Mouse (Mus musculus) CH12.LX (cell line): Measurements from ENCODE around the gene Mgat5.

ENCODE experiments used
- CTCF ChIP-seq, 2 experiments: IDR thresholded peaks in 1 of 2; conservative IDR thresholded peaks in 1 of 2; 2 replicates each; pipeline ENCODE4 v1.5.1; 2011 to 2012; ENCODE audit warnings: low read depth in 2 of 2, low read length in 2 of 2, improper control_type of control experiment in 1 of 2, inconsistent platforms in 1 of 2, mild to moderate bottlenecking in 1 of 2, moderate library complexity in 1 of 2
- EP300 ChIP-seq: IDR thresholded peaks from 2 replicates; pipeline ENCODE4 v1.6.1; 2011; ENCODE audit warnings: low read length, improper control_type of control experiment
- GABPA ChIP-seq: IDR thresholded peaks from 2 replicates; pipeline ENCODE4 v1.6.1; 2012; ENCODE audit warnings: low read depth, low read length, improper control_type of control experiment, inconsistent platforms; ENCODE audit not compliant: insufficient replicate concordance
- MAFK ChIP-seq: IDR thresholded peaks from 2 replicates; pipeline ENCODE4 v1.6.1; 2011; ENCODE audit warnings: low read length, improper control_type of control experiment; ENCODE audit not compliant: insufficient replicate concordance
- MAX ChIP-seq: IDR thresholded peaks from 2 replicates; pipeline ENCODE4 v1.6.1; 2011; ENCODE audit warnings: low read length, improper control_type of control experiment
- MEF2A ChIP-seq: IDR thresholded peaks from 2 replicates; pipeline ENCODE4 v1.6.1; 2014; ENCODE audit warnings: low read depth, mild to moderate bottlenecking, inconsistent platforms, low read length, improper control_type of control experiment, borderline replicate concordance
- NELFE ChIP-seq: IDR thresholded peaks from 2 replicates; pipeline ENCODE4 v1.6.1; 2011; ENCODE audit warnings: low read depth, low read length, improper control_type of control experiment
- POLR2A ChIP-seq: IDR thresholded peaks from 2 replicates; pipeline ENCODE4 v1.6.1; 2011; ENCODE audit warnings: low read depth, mild to moderate bottlenecking, improper control_type of control experiment, low read length
- RAD21 ChIP-seq: IDR thresholded peaks from 2 replicates; pipeline ENCODE4 v1.6.1; 2011; ENCODE audit warnings: low read depth, mild to moderate bottlenecking, low read length, improper control_type of control experiment, moderate library complexity
- TBP ChIP-seq: conservative IDR thresholded peaks from 2 replicates; pipeline ENCODE4 v1.6.1; 2011; ENCODE audit warnings: low read depth, low read length, improper control_type of control experiment
- USF1 ChIP-seq: IDR thresholded peaks from 2 replicates; pipeline ENCODE4 v1.6.1; 2014; ENCODE audit warnings: low read depth, mild to moderate bottlenecking, inconsistent platforms, low read length, improper control_type of control experiment
- USF2 ChIP-seq: conservative IDR thresholded peaks from 2 replicates; pipeline ENCODE4 v1.6.1; 2011; ENCODE audit warnings: low read depth, low read length, improper control_type of control experiment
- ZC3H11A ChIP-seq: IDR thresholded peaks from 2 replicates; pipeline ENCODE4 v1.6.1; 2012; ENCODE audit warnings: low read depth, mild to moderate bottlenecking, inconsistent platforms, low read length, improper control_type of control experiment
- ZMIZ1 ChIP-seq: IDR thresholded peaks from 2 replicates; pipeline ENCODE4 v1.6.1; 2012; ENCODE audit warnings: low read depth, mild to moderate bottlenecking, inconsistent platforms, low read length, improper control_type of control experiment

- TF ChIP-seq ZMIZ1: no peak
- TF ChIP-seq MAX: no peak
- no peak for TF ChIP-seq CTCF (conservative IDR thresholded peaks at IDR 0.05 in 1 of 2, IDR thresholded peaks at IDR 0.05 in 1 of 2; ENCODE audit: low read depth in 2 of 2, low read length in 2 of 2)
- no peak for TF ChIP-seq ZC3H11A
- no peak for TF ChIP-seq MAFK
- TF ChIP-seq RAD21: no peak
- TF ChIP-seq USF1: no peak
- TF ChIP-seq POLR2A: no peak
- no peak for TF ChIP-seq USF2
- TF ChIP-seq TBP: no peak
- no peak for TF ChIP-seq NELFE
- TF ChIP-seq EP300: no peak
- TF ChIP-seq MEF2A: no peak
- TF ChIP-seq GABPA: no peak
Observed at GRCm38 (mm10) chr1:127523364-127523763, 318.5 kb downstream of the Mgat5 start.
